Mouse (Mus musculus): ENCODE results near the gene Rnf213.

- no peak for TF ChIP-seq CTCF (IDR thresholded peaks at IDR 0.05; ENCODE audit: low read depth)
- TF ChIP-seq EP300 (IDR thresholded peaks at IDR 0.05; ENCODE audit: low read depth) = no peak
These were observed 48.0 kb upstream of the Rnf213 start for GRCm38 (mm10) chr11:119344865-119345264.
